Mouse (Mus musculus): ENCODE results near the gene Alg3. TPM values are rescaled to one million over a fixed set of nuclear protein-coding genes. Genes with fewer than 3 reads are reported as not detected.

The Alg3 gene
- 11.5 and 15.2 TPM in 2 replicates for polyA plus RNA-seq (2012)

GRCm38 (mm10) chr16:20611357-20612227, at the start of gene Alg3, which contains the start of the genes Eef1akmt4 and Gm49333:
Gene Alg3 (minus strand): TSS chr16:20611735.
Gene Eef1akmt4 (plus strand): TSS chr16:20611593.
Gene Gm49333 (plus strand): TSS chr16:20611610.
- TF ChIP-seq GATA1 (IDR thresholded peaks at IDR 0.05; ENCODE audit: low read length): no peak

- TF ChIP-seq GATA1 (IDR thresholded peaks at IDR 0.05; ENCODE audit: low read length): no peak
These were observed 46.1 kb upstream of the Alg3 start for GRCm38 (mm10) chr16:20657661-20658060.

GRCm38 (mm10) chr16:20653315-20653714, 41.8 kb upstream of the Alg3 start:
- TF ChIP-seq GATA1 (IDR thresholded peaks at IDR 0.05; ENCODE audit: low read length): no peak

- TF ChIP-seq GATA1 (IDR thresholded peaks at IDR 0.05; ENCODE audit: low read length): no peak
These were observed 40.4 kb upstream of the Alg3 start for GRCm38 (mm10) chr16:20651947-20652310.

- no peak for TF ChIP-seq GATA1 (IDR thresholded peaks at IDR 0.05; ENCODE audit: low read length)
These were observed 39.8 kb upstream of the Alg3 start, which contains the start of gene Psmd2 for GRCm38 (mm10) chr16:20651076-20651946. Gene Psmd2 (plus strand): TSS chr16:20651652.

- TF ChIP-seq GATA1 (IDR thresholded peaks at IDR 0.05; ENCODE audit: low read length): no peak
These were observed 32.4 kb upstream of the Alg3 start for GRCm38 (mm10) chr16:20643911-20644310.

GRCm38 (mm10) chr16:20642161-20642560, 30.6 kb upstream of the Alg3 start:
- TF ChIP-seq GATA1 (IDR thresholded peaks at IDR 0.05; ENCODE audit: low read length): no peak

GRCm38 (mm10) chr16:20638367-20638766, 26.8 kb upstream of the Alg3 start:
- no peak for TF ChIP-seq GATA1 (IDR thresholded peaks at IDR 0.05; ENCODE audit: low read length)

GRCm38 (mm10) chr16:20637410-20637809, 25.9 kb upstream of the Alg3 start:
- no peak for TF ChIP-seq GATA1 (IDR thresholded peaks at IDR 0.05; ENCODE audit: low read length)

GRCm38 (mm10) chr16:20629731-20630634, 18.4 kb upstream of the Alg3 start, which contains the start of gene Ece2:
Gene Ece2 (plus strand): TSS chr16:20629828.
- TF ChIP-seq GATA1 (IDR thresholded peaks at IDR 0.05; ENCODE audit: low read length): no peak

GRCm38 (mm10) chr16:20628871-20629391, 17.4 kb upstream of the Alg3 start:
- TF ChIP-seq GATA1 (IDR thresholded peaks at IDR 0.05; ENCODE audit: low read length): no peak

- TF ChIP-seq GATA1 (IDR thresholded peaks at IDR 0.05; ENCODE audit: low read length): no peak
These were observed 11.7 kb upstream of the Alg3 start for GRCm38 (mm10) chr16:20623211-20623610.

GRCm38 (mm10) chr16:20621991-20622685, 10.6 kb upstream of the Alg3 start:
- TF ChIP-seq GATA1 (IDR thresholded peaks at IDR 0.05; ENCODE audit: low read length): no peak
